Mouse (Mus musculus) right cerebral cortex, adult 18-20 months (tissue): ENCODE results near the gene Gnat1.
A peak's percentile ranks its signal among the peaks of the same experiment; 100 is the strongest.

Source experiments
- DNase-seq: peaks from one replicate; pipeline ENCODE4 v3.0.0; 2022; ENCODE audit warnings: mixed read lengths

The Gnat1 gene

DNA sequence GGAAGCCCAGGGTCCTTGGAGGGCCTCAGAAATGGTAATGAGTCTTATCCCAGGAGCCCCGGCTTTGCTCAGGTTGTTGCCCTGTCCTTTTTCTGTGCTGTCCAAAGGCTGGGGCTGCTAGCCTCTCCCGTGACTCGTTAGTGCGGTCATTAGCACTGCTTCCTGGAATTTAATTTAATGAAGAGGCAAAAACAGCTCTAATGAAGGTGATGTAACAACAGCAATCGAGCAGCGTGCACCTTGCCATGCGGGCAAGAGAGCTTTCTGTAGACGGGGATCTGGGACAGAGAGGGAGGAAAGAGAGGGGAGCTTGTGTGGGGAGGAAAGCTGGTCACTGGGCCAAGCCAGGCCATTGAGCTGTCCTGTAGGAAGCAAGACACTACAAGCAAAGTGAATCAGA lies 37.8 kb downstream of the Gnat1 start:
- no peak for DNase-seq

DNA sequence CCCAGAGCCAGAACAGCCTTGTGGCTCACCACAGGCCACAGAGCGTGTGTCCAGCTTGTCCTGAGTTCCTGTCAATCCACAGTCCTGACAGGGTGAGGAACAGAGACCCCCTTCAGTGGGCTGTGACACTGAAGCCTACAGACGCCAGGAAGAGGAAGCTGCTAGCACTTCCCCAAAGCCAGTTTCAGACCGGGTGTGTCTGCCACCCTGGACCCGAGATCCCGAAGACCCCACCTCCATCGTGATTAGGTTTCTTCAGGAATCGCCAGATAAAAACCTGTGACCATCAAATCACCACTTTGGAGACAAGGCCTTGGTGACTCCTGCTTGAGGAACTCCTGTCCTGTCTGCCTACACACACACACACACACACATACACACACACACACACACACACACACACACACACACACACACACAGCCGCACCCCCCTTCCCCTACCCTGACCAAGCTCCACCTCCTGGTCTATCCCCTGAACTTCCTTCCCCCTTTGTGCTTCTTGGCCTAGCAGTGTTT lies 39.2 kb downstream of the Gnat1 start:
- DNase-seq = no peak

DNA sequence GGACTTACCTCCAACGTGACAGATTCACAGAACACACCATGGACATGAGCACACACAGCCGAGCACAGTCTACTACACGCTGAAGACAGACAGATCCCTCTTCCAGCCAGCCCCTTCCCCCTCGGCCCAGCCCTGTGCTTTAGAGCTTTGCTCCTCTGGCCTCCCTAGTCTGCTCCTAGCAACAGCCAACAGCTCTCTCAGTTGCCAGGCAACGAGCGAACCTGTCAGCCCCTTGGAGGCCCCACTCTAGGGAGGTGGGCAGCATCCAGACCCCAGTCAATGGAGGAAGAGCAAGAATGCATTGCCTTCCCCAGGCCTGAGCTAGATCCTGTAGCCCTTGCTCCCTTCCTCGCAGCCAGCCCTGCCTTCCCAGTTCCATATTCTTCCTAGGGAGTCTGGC lies 42.4 kb downstream of the Gnat1 start:
- DNase-seq = no peak

DNA sequence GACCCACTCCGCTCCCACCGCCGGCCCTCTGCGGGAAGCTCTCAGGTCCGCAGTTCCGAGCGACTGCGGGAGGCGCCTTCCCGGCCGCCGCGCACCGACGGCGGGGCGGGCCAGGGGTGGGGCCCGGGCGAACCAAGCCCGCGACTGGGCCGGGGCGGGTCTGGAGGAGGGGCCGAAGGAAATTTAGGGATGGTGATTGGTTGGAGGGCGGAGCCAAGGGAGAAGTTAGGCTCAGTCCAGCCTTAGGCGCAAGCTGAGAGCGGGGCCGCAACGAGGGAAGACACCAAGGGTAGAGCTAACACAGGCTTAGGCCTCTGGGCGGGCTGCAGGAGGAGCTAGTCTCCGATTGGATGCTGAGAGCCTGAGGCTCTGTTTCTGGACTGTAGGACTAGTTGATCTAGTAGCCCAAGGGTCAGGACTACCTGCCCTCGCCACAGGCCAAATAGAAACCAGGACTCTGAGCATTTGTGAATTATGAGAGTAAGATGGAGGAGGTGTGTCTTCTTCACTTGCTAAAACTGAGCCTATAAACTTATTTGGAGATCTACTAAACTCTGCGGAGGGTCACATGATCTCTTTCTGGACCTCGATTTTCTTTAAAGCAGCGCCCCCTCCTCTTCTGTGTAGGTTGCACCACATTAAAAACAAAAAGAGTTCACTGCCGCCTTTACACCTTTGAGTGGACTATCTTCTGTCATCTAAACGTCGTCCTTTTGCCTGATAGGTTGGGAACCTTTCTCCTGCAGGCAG lies 44.1 kb downstream of the Gnat1 start, which contains the start of gene Gnai2:
Gnai2 (minus strand) TSS at position 89 of the 750 bp plus-strand sequence.
- DNase-seq = peak; percentile 96

DNA sequence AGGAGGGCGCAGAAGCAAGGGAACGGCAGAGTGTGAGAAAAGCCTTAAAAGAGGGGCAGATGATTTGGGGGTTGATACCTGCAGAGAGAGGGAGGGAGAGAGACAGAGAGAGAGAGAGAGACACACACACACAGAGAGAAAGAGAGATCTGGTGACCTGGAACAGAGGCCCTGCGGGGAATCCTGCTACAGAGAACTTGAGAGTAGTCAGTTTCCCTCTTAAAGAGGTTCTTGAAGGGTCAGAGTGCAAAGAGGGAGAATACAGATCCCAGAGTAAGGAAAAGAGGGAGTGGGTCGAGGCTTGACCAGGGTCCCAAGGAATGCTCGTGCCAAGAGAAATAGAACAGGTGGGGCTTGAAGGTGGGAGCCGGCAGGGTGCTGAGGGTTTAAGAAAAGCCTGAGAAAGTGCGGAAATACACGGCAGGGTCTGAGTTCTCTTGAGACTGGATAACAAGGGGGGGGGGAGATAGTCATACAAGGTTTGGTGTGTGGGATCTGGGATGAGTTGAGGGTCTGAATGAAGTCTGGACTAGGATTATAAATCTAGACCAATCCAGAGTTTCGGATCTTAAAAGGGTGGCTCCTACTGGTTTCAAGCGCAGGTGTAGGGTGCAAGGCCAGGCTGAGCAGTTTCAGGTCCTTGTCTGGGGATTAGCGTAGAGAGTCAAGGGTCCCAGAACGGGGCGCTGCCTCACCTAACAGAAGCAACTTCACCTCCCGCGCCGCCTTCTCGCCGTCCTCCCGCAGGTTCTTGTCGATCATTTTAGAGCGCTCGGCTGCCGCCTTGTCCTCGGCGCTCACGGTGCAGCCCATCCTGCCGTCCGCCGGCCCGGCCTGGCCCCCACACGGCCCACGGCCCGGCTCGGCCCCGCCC lies 44.9 kb downstream of the Gnat1 start:
- no peak for DNase-seq

DNA sequence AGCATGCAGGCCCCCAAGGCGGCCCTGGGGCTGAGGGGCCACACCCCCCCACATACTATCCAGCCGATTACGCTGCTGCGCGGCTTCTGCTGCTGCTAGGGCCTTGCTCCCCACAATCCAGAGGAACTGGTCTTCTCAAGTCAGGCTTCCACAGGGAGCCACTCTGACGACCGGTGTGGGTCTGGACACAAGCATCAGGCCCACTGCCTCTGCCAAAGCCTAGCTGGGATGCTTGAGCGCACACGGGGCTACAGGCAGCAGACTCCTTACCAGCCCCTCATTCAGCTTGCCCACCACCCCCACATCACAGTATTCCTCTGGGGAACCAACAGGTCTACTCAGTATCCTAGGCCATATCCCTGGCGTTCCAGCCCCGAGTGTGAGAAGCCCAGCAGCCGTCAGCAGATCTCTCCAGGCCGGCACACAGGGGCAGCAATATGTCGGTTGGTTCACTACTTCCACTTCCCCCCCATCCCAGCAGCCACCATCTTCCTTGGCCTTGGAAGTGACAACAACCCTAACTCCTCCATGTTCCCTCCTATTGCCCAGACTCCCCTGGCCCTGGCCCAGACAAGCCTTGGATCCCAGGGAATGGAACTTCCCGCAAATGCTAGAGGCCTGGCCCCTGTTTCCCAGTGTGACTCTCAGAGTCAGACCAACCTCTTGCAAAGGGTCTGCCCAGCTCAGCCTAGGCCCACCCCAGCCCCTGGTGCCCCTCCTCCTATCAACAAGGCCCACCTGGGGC lies 45.7 kb downstream of the Gnat1 start:
- DNase-seq = no peak

DNA sequence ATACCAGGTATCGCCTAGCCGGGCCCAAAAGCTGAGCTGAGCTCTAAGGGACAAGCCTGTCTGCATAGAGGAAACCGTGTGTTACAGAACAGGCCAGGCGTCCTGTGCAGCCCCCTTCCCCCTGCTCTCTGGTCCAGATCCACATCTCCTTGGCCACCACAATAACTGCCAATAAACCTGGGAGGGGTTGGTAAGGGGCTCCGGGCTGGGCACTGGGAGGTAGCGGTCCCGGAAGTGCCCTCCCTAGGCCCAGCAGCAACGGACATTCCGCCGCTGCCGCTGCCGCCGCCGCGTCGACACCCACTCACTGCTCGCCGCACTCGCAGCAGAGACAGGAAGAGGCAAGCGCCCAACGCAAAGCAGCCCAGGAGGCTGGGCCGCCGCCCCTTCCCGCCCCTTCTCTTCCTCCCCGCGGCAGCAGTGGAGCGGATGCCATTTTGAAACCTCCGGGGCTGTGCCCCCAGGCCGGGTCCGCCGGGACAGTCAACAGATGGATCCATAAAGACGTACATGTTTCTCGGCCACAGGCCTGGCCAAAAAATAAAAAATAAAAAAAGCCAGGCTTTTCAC lies 46.3 kb downstream of the Gnat1 start:
- peak; percentile 86 for DNase-seq

DNA sequence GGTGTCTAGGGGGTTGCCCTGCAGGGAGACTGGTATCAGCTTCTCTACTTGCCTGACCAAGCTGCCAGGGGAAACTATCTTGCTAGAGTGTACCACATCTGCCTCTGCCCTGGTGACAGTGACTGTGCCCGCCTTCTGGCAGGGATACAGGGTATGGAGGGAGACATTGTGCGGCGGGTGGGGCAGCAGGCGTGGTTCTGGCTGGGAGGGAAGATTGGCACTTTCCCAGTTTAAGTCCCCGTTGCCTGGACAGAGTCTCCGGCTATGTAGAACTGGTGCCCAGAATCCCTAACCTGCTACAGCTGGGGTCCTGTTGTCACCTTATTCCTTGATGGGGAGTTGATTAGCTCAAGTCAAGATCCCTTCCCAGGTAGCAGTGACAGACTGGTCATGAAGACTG lies 47.0 kb downstream of the Gnat1 start:
- DNase-seq = no peak

DNA sequence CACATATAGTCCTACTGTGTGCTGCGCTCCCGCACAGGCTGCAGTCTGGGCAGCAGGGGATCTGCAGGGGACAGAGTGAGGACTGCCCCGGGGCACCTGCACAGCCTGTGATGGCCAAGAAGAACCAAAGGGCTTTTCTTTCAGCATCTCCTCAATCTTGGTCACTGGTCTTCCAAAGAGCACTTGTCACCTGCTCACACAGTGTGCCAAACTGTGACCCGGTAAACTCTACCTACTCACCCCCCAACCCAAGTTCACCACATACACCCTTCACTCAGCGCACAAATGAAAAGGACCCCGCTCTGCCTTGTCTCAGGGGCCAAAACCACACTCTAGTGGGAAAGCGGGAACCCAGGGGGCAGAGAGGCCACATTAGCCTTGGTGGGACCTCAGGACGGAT lies 47.7 kb downstream of the Gnat1 start:
- DNase-seq = no peak

DNA sequence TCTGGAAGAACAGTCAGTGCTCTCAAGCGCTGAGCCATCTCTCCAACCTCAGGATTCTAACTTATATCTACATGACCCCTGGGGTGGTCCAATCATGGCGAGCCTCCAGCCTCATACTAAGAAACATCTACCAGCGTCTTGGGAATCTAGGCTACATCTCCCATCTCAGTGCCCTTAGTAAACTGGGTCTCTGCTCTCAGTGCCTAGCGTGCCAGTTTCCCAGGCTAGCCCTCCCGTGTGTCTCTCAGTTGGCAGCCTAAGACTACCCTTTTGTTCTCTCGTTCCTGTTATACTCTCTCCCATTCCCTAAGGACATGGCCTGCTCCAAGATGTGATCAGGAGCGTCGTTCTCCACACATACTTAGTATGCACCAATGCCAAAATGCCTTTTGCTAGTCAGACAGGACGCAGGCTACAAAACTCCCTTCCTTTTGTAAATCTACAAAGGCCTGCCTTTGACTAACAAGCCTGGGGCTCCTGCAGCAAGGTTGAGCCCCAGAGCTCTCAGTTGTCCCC lies 48.1 kb downstream of the Gnat1 start:
- no peak for DNase-seq

DNA sequence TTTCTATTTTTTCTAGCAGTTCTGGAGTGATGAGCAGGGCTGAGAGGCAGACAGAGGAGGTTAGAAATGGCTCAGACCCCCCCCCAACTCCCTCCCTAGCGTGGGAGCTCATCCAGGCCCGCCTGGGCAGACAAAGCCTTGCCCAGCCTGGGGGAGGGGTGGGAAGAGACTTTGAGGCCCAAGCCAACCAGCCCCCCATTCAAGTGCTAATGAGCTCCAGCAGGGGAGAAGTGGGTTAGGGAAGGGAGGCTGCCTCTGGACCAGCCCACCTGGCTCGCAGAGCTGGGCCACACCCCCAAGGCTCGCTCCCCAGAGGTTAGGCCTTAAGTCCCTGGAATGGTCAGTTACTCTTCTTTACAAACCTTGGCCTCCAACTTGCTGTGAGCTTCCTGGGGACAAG lies 48.9 kb downstream of the Gnat1 start:
- DNase-seq = no peak

DNA sequence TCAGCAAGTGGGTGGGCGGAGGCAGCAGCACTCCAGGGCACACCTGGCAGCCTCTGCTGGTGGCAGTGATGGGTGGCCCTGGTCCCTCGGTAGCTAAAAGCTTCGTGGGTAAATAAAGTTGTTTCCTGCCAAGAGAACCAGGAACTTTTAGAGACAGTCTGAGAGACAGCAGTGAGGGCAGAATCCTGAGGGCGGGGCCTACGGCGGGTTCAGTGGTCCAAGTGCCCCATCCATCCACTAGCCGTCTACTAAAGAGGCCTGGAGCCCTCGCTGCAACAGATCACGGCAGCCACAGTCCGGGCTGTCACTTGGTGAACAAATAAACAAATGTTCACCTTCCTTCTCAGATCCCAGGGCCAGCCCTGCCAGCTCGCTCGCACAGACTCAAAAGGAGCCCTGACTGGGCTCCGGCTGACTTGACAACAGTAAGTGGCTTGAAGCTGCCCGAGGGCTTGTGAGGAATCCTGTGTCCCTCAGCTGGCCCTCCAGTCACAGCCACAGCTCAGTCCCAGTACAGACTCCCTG lies 49.5 kb downstream of the Gnat1 start:
- DNase-seq = no peak

DNA sequence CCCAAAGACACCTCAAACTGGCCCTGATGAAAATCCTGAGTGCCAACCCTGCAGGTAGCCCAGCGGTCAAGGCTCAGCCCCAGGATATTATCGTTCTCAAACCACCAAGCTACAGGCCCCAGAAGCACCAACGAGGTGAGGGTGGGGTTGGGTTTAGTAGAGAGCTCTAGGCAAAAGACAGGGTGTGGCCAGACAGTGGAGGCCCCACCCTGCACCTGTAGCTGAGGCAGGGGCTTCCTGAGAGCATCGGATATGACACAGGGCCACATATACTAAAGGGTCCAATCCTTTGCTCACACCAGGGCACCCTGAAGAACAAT lies 50.1 kb downstream of the Gnat1 start:
- DNase-seq = no peak

DNA sequence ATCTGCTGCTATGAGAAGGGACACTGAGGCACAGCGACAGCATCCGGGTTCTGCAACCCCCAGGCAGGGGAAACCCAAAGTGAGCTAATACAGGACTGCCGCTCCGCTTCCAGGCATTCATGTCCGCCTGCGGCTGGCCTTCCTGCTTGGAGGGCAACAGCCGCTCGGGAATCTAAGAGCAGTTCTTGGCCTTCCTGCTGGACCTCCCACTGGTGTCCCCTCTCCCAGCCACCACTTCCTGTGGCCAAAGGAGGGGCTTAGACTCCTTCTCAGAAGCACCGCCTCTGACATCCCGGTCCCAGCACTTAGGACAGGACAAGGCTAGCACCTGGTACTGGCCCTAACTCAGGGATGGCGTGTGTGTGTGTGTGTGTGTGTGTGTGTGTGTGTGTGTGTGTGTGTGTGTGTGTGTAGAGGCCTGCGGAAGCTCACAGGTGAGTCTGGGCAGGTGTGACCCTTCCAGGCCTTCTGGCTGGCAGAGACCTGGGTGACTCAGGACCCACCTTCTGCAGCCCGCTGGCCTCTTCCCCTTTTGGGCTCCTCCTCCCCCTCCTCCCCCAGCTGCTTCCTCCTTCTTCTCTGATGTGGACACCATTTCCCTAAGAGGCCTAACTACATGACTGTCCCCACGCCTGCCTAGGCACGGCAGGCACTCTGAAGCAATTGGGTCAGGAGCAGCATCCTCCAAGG lies 50.6 kb downstream of the Gnat1 start:
- no peak for DNase-seq

DNA sequence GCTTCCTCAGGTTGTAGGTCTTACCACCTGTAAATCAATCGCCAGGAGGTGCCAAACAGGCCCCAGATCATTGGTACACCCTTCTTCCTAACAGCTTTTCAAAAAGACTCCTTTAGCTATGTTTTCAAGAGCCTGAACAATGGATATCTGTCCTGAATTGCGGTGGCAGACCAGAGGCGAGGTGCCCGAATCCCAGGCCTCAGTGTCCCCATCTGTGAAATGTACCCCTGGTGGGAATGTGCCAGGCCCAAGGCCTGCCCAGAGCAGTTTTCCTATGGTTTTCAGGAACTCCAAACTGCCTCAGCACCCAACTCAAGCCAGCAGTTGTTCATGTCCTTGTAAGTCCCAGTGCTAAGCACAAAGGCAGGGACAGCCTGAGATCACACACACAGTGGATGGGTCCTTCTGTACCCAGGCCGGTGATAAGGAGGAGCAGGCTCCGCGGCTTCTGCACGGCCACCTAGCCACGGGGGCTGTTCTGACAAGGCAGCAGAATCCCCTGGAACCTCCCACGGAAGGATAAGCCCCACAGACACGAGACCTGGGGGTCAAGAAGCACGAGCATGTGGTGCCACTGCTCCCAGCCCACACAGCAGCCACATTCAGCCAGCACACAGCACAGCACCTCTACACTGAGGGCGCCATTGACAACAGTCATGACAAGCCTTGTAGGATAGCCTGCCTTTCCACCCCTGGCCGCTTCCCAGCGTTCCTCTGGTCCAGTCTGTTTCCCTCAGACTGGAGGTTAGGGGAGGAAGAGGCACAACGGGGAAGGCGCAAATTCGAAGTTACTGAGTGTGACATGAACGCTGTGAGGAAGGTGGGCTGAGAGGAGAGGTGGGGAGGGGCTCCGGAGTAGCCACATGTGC lies 51.9 kb downstream of the Gnat1 start:
- DNase-seq = no peak

DNA sequence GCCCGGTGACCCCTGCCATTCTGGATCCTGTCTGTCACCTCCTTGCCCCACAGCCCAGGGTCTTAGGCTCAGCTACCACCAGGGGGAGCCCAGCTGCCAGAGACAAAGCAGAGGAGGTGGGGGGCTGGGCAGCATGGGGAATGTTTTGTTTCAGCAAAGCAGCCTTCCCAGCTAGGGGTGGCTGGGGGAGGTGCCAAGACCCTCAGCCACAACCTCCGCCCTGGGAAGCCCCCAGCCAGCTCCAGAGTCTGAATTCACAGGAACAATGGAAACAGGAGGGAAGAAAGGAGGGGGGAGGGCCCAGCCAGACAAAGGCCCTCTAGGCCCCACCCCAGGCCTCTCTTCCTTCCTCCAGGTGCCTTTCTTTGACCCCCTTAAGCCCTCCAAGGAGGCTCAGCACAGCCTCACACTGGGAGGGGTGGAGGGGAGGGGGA lies 52.7 kb downstream of the Gnat1 start:
- DNase-seq = peak; percentile 77

DNA sequence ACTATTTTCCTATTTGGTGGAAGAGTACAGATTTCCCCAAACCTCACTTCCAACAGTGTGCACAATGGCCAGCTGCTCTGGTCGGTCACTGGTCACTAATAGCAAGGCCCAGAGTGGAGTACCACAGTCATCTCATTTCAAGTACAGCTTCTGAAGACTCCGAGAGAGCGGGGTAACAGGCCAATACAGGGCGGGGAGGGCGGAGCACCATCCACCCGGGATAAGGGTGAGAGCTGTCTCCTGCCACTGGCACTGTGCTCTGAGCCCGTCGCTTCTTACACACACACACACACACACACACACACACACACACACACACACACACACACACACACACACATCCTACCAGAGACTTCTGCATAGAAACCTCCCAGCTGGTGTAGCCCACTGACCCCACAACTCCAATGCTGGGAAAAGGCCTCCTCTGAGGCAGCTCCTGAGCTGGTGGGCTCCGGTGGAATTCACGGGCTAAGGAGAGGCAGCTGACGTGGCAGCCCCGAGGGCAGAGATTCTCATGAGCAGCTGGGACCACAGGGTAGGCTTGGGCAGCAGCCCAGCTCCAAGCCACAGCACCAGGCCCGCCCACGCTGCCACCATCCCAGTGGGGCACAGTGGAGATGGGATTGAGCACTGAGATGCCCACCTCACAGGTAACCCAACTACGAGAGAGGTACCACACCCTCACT lies 53.2 kb downstream of the Gnat1 start:
- no peak for DNase-seq

DNA sequence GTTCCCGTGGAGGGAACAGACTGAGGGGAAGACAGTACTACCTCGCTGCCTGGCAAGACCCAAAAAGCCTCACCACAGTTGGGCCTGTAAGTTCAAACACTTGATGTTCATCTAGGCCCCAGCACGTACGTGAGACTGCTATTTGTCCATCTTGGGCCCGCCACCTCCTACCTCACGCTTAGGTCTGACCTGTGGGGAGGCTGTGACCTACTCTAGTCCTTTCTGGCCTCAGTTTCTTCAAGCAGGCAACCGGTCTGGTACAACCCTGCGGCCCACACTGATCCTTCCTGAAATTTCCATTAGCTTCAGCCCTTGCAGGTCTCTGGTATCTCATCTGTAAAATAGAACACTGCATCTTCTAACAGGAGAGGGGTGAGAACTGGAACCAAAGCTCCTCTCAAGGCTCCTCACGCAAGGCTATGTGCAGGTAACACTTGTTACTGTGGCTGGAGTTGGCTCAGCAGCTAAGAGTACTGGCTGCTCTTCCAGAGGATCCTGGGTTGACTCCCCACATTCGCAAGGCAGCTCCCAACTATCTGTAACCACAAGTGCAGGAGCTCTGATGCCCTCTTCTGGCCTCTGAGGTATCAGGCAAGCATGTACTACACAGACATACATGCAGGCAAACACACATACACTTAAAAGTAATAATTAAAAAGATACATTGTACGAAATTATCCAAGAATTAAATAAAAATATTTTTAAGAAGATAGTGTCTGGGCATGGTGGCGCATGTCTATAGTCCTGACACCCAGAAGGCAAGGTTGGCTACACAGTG lies 54.0 kb downstream of the Gnat1 start:
- DNase-seq = no peak

DNA sequence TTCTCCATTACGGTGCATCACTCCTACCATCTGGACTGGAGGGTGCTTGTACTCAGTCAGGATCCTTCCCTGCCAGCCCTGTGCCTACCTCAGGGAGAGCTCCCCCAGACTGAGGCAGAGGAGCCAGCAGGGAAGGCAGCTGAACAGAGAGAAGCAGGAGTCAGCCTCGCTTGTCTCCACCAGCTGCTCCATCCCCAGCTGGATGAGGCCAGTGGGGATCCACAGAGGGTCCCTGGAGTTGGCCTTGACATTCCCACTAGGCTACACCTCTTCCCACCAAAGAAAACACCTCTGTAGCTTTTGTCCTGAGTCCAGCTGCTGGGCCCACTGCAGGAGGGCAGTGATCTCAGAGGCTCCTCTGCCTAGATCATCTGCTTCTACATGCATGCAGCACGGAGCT lies 54.6 kb downstream of the Gnat1 start:
- no peak for DNase-seq
